Mouse (Mus musculus) liver, adult 2 months (tissue): ENCODE data around the gene Washc3.

ENCODE experiments used
- CTCF ChIP-seq: fragments of 200-500 bp; IDR thresholded peaks from 2 replicates; pipeline ENCODE4 v1.5.1; 2011; ENCODE audit warnings: low read depth, low read length, control low read depth
- POLR2A ChIP-seq: fragments of 200-500 bp; IDR thresholded peaks from 2 replicates; pipeline ENCODE4 v1.6.1; 2011; ENCODE audit warnings: low read length, control low read depth; ENCODE audit not compliant: insufficient read depth; ENCODE audit errors: extremely low read depth

DNA sequence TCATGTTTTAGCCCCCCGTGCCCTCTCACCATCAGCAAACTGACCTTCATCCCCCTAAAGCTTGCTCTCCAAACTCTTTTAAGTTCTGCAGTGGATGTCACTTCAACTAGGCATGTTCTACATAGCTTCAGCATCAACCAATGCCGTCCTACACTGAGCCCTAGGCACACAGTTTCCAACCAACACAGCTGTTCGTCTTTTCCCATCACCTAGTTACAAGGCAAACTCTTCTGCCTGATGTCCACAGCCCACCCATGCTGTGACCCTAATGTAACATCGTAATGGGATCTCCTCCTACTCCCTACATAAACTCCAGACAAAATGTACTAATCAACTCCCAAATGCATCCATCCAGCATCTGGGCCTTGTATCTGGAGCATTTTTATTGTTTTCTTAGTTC, 62.5 kb downstream of the Washc3 start:
- TF ChIP-seq POLR2A, result no peak
- TF ChIP-seq CTCF, result no peak
